8 mouse cellular contexts compared by ENCODE assay signal in the genomic region with DNA sequence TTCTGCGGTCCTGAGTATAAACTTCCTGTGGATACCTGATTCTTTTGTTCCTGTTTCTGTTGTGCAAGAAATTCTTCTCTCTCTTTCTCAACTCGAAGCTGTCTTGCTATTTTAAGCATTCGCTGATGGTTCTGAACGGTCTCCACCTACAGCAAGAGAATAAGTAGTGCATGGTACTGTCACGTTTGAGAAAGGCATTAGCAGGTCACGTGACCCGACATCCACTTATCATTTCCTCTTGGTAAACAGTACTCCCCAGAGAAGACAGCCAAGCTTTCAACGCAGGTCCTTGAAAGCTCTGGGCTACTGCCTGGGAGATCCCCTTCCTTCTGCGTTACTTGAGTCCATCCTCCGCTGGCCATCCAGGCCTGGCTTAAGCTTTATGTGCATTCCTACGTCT. TPM values are rescaled to one million over a fixed set of nuclear protein-coding genes. Genes with fewer than 3 reads are reported as not detected.
DNase-seq lines count a peak whose midpoint lies in the region; ATAC-seq and TF ChIP-seq lines count a peak whose summit lies in the region.
"Had no signal": no experiment of that assay in that cellular context is flagged by ENCODE, and none has a peak within 500 bp of the region (broad histone marks: within the 10 kb centered on the region; RNA-seq: fewer than 3 reads in every experiment).

No protein-coding gene starts in this region.

- TF ChIP-seq CTCF in stomach, postnatal 0 days (IDR thresholded peaks at IDR 0.05; ENCODE audit: low read depth), result peak; percentile 52

- no peak overlapping the region for H3K9ac ChIP-seq in lung, embryonic 15.5 days
- no peak overlapping the region for H3K9ac ChIP-seq in stomach, postnatal 0 days (ENCODE audit: low read length)
- H3K9ac ChIP-seq: limb, embryonic 15.5 days had no signal

- peak; percentile 34 for DNase-seq in retina, postnatal 1 day
- DNase-seq in retina, embryonic 14.5 days (ENCODE audit: low spot score), result no peak
- peak; percentile 85 for DNase-seq in heart, embryonic 10.5 days (ENCODE audit: low spot score)
- DNase-seq in stomach, postnatal 0 days (ENCODE audit: low spot score), result peak; percentile 42
- no peak for DNase-seq in hindbrain, embryonic 10.5 days (ENCODE audit: low spot score)

- peaks cover 67% of the 10 kb centered on the region for H3K36me3 ChIP-seq in heart, embryonic 10.5 days
- peaks cover 47% of the 10 kb centered on the region for H3K36me3 ChIP-seq in lung, embryonic 15.5 days
- H3K36me3 ChIP-seq in stomach, postnatal 0 days (ENCODE audit: control insufficient read depth, insufficient read depth, low read length), result peaks cover 12% of the 10 kb centered on the region; the same call in 1 of the 2 replicates
- H3K36me3 ChIP-seq in hindbrain, embryonic 10.5 days, result peaks cover 97% of the 10 kb centered on the region

- no peak for TF ChIP-seq EP300 in stomach, postnatal 0 days (optimal IDR thresholded peaks at IDR 0.05)

- H3K4me1 ChIP-seq in heart, embryonic 10.5 days, result peaks cover 14% of the 10 kb centered on the region
- peaks cover 13% of the 10 kb centered on the region for H3K4me1 ChIP-seq in lung, embryonic 15.5 days
- no peaks in the 10 kb centered on the region for H3K4me1 ChIP-seq in stomach, postnatal 0 days (replicated peaks; ENCODE audit: control insufficient read depth, insufficient read depth)
- H3K4me1 ChIP-seq in hindbrain, embryonic 10.5 days (replicated peaks), result no peaks in the 10 kb centered on the region
- H3K4me1 ChIP-seq: limb, embryonic 15.5 days had no signal

- ATAC-seq in lung, embryonic 15.5 days (ENCODE audit: borderline replicate concordance, extremely low read depth, low FRiP score, low TSS enrichment), result peak; percentile 62
- ATAC-seq in stomach, postnatal 0 days (ENCODE audit: low FRiP score, low TSS enrichment), result peak; percentile 83
- no peak for ATAC-seq in cerebellum, adult (ENCODE audit: insufficient number of reproducible peaks, low FRiP score, low TSS enrichment)

- H3K27ac ChIP-seq in heart, embryonic 10.5 days, result peak overlapping the region; percentile 77
- peak overlapping the region; percentile 70 for H3K27ac ChIP-seq in lung, embryonic 15.5 days
- H3K27ac ChIP-seq in stomach, postnatal 0 days (replicated peaks), result peak overlapping the region; percentile 58; the same call in 1 of the 2 replicates
- no peak overlapping the region for H3K27ac ChIP-seq in hindbrain, embryonic 10.5 days
- H3K27ac ChIP-seq: limb, embryonic 15.5 days had no signal

- peak overlapping the region; percentile 13; the same call in 1 of the 2 replicates for H3K4me2 ChIP-seq in lung, embryonic 15.5 days
- H3K4me2 ChIP-seq in stomach, postnatal 0 days (replicated peaks; ENCODE audit: low read depth), result no peak overlapping the region
- H3K4me2 ChIP-seq: limb, embryonic 15.5 days had no signal

- H3K9me3 ChIP-seq in heart, embryonic 10.5 days, result no peaks in the 10 kb centered on the region
- no peaks in the 10 kb centered on the region for H3K9me3 ChIP-seq in lung, embryonic 15.5 days
- no peaks in the 10 kb centered on the region for H3K9me3 ChIP-seq in stomach, postnatal 0 days (ENCODE audit: control insufficient read depth, low read length)
- peaks cover 5% of the 10 kb centered on the region; the same call in 1 of the 2 replicates for H3K9me3 ChIP-seq in hindbrain, embryonic 10.5 days
- H3K9me3 ChIP-seq: limb, embryonic 15.5 days had no signal

- no peak overlapping the region for H3K4me3 ChIP-seq in heart, embryonic 10.5 days
- no peak overlapping the region for H3K4me3 ChIP-seq in lung, embryonic 15.5 days
- no peak overlapping the region for H3K4me3 ChIP-seq in stomach, postnatal 0 days (ENCODE audit: low read depth, low read length)
- no peak overlapping the region for H3K4me3 ChIP-seq in hindbrain, embryonic 10.5 days
- H3K4me3 ChIP-seq: limb, embryonic 15.5 days had no signal

- WGBS in heart, embryonic 10.5 days, result 43% methylated on average over 11 of the region's 11 CpGs
- 17% methylated on average over 11 of the region's 11 CpGs for WGBS in lung, embryonic 15.5 days
- 34% methylated on average over 11 of the region's 11 CpGs for WGBS in stomach, postnatal 0 days
- 90% methylated on average over 11 of the region's 11 CpGs for whole genome bisulfite sequencing in hindbrain, embryonic 10.5 days

- no peaks in the 10 kb centered on the region for H3K27me3 ChIP-seq in heart, embryonic 10.5 days (ENCODE audit: insufficient read depth, poor library complexity, severe bottlenecking)
- H3K27me3 ChIP-seq in lung, embryonic 15.5 days, result no peaks in the 10 kb centered on the region
- H3K27me3 ChIP-seq in stomach, postnatal 0 days (ENCODE audit: control insufficient read depth, insufficient read depth, low read length), result no peaks in the 10 kb centered on the region
- no peaks in the 10 kb centered on the region for H3K27me3 ChIP-seq in hindbrain, embryonic 10.5 days (ENCODE audit: insufficient read depth, poor library complexity, severe bottlenecking)
- H3K27me3 ChIP-seq: limb, embryonic 15.5 days had no signal

RNA-seq across cellular contexts. Expression of gene Ift81, which starts 12.1 kb away (rescaled TPM):
- polyA plus RNA-seq in heart, embryonic 10.5 days (2016; fragmentation: Nextera tagmentation; extraction: Ambion mirVana), result 25.2 and 35.2 TPM in 2 replicates
- polyA plus RNA-seq in lung, embryonic 15.5 days (2015; fragmentation: Nextera tagmentation; extraction: Ambion mirVana), result 36.3 and 37.3 TPM in 2 replicates
- 16.3 and 17.4 TPM in 2 replicates for polyA plus RNA-seq in stomach, postnatal 0 days (2015; fragmentation: Nextera tagmentation; extraction: Ambion mirVana)
- polyA plus RNA-seq in hindbrain, embryonic 10.5 days (2016; fragmentation: Nextera tagmentation; extraction: Ambion mirVana), result 39.6 and 45.3 TPM in 2 replicates

RNA-seq across cellular contexts. Expression of gene P2rx7, which starts 41.5 kb away (rescaled TPM):
- 0.33 and 0.47 TPM in 2 replicates for polyA plus RNA-seq in heart, embryonic 10.5 days (2016; fragmentation: Nextera tagmentation; extraction: Ambion mirVana)
- polyA plus RNA-seq in lung, embryonic 15.5 days (2015; fragmentation: Nextera tagmentation; extraction: Ambion mirVana), result 3.1 and 3.3 TPM in 2 replicates
- polyA plus RNA-seq in stomach, postnatal 0 days (2015; fragmentation: Nextera tagmentation; extraction: Ambion mirVana), result 2.1 and 2.7 TPM in 2 replicates
- 0.73 and 2.1 TPM in 2 replicates for polyA plus RNA-seq in hindbrain, embryonic 10.5 days (2016; fragmentation: Nextera tagmentation; extraction: Ambion mirVana)

Comparison
In these comparisons a context has a peak if more than half of its experiments do, and no peak if none do; other contexts are left out.
1. DNase-seq: peak in retina, postnatal 1 day (single experiment), heart, embryonic 10.5 days (single experiment) and stomach, postnatal 0 days (single experiment); none in retina, embryonic 14.5 days (single experiment) and hindbrain, embryonic 10.5 days (single experiment).